Mouse (Mus musculus) c-Kit-positive CD71-positive TER-119-positive erythroid progenitor cells, embryonic 14.5 days (primary cell): ENCODE results near the gene Psg26.
"Not testable (repeated sequence)": the region's sequence is repeated elsewhere in the genome, so short reads cannot be mapped to it uniquely, and the experiment has no call there.

Source experiments
- DNase-seq: peaks from one replicate; pipeline ENCODE4 v3.0.0-alpha.2; 2013; ENCODE audit warnings: low spot score

Gene Psg26

DNA sequence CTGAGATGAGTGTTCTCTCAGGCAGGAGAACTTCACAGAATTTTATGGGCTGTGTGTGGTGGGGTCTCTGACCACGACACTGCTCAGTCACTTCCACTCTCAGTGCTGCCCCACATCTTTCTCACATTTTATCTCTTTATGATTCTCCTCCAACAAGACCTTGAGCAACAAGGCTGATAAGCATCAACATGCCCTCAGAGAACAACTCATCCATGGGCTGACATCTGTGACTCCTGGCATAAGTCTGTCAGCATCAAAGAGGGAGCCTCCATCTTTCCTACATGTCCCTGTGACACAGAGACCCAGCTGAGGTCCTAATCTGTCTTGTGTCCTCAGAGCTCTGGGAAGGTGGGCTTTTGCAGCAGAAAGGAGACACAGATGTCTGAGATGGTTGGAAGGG is at the start of gene Psg26:
TSS of gene Psg26 (minus strand) at position 101 of the 400 bp plus-strand sequence.
- DNase-seq: no peak

DNA sequence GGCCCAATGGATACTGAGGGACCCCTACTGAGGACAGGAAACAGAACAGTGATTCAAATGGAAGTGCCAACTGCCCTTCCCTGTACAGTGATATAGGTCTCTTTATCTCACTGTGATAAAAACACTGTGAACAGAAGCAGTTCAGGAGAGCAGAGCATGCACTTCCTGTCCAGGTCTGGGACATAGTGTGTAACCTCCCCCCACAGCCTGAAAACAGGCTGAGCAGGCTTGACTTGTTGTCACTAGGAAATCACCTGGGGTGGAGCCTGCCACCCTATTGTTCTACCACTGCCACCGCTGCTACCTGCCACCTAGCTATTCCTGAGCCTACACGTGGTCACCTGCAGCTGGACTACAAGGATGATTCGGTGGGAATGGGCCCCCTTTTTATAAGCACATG is 49.4 kb upstream of the Psg26 start:
- DNase-seq: no peak

DNA sequence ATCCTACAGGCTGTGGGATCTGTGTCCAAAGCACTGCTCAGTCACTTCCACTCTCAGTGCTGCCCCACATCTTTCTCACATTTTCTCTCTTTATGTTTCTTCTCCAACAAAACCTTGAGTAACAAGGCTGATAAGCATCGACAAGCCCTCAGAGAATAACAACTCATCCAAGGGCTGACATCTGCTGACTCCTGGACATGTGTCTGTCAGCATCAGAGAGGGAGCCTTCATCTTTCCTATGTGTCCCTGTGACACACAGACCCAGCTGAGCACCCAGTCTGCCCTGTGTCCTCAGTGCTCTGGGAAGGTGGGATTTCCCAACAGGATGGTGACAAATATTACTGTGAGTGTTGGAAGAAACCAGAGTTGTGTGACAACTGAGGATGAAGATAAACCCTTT is 48.2 kb upstream of the Psg26 start, which contains the start of gene Psg25:
TSS of gene Psg25 (minus strand) at position 101 of the 400 bp plus-strand sequence.
- DNase-seq: no peak

DNA sequence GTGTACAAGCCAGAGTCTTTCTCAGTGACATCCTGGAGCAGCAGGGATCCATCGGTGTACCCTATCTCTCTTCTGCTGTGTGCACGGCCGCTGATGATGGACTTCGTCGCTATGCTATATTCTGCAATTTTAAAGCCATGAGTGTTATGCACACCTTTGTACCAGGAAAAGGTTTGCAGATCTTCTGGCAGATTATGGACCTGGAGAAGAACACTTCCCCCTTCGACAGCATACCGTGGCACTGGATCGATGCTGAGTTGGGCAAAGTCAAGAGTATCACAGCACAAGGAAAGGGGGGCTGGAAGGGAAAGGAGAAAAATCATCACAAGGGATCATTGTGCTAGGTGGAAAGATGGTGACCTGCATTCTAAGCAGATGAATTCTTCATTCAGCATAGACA is 40.7 kb upstream of the Psg26 start:
- DNase-seq: no peak

DNA sequence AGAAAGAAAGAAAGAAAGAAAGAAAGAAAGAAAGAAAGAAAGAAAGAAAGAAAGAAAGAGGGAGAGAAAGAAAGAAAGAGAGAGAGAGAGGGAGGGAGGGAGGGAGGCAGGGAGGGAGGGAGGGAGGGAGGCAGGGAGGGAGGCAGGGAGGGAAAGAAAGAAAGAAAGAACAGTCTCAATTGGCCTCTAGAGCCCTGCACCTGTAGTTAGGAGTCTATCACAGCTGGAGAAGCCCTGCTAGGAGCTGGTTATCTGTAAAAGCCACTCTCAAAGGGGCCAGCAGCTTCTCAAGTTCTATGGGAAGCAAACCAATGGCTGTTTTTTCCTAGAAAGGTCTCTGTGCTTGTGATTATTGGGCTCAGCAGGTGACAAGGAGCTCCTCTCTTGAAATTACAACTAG is 28.9 kb upstream of the Psg26 start:
- DNase-seq: not testable (repeated sequence)

DNA sequence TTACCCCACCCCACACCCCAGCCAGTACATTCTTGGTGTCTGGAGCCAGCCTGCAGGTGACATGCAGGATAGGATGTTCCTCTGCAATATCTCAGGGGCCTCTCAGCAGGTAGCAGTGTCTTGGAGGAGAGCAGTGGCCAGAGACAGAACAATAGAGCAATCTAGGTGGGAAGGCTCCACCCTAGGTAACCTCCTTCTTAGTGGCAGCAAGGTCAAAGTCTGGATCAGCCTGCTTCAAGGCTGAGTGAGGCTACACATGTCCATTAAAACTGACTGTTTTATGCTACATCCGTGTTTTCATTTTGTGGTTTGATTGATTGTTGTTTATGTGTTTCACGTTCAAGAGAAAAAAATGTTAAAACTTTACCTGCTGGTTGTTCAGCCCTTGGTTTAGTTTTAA is 28.4 kb upstream of the Psg26 start:
- DNase-seq: not testable (repeated sequence)

DNA sequence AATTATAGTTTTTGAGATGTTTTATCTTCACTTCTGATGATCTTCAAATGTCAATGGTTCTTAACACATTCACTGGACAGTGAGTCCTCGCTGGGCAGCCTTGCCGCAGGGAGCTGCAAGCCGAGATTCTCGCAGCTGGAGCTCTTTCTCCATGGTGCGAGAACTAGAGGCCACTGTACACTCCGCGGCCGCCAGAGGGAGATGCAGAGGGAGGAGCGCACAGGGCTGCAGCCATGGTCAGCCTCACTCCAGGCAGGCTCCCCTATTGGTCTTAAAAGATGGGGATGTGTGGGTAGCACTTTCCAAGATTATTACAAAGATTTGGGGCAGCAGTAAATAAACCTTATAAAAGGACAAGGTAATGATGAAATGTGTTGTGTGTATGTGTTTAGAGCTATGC is 27.5 kb upstream of the Psg26 start:
- no peak for DNase-seq

DNA sequence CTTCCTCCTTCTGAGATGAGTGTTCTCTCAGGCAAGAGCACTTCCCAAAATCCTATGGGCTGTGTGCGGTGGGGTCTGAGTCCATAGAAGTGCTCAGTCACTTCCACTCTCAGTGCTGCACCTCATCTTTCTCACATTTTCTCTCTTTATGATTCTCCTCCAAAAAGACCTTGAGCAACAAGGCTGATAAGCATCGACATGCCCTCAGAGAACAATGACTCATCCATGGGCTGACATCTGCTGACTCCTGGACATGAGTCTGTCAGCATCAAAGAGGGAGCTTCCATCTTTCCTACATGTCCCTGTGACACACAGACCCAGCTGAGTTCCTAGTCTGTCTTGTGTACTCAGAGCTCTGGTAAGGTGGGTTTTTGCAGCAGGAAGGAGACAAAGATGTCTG is 52.0 kb downstream of the Psg26 start, which contains the start of gene Psg28:
TSS of gene Psg28 (minus strand) at position 101 of the 400 bp plus-strand sequence.
- DNase-seq: not testable (repeated sequence)
